Mouse (Mus musculus) regulatory T cell (primary cell): ENCODE results near the gene Rps12-ps3.

ENCODE experiments used
- in situ Hi-C: fragments of 300-600 bp; cut with MboI, MseI; formaldehyde crosslinking; loops from one replicate; pipeline ENCODE4 v1.15.1; 2025; ENCODE audit warnings: high pct_unique_total_duplicates

The Rps12-ps3 gene

DNA sequence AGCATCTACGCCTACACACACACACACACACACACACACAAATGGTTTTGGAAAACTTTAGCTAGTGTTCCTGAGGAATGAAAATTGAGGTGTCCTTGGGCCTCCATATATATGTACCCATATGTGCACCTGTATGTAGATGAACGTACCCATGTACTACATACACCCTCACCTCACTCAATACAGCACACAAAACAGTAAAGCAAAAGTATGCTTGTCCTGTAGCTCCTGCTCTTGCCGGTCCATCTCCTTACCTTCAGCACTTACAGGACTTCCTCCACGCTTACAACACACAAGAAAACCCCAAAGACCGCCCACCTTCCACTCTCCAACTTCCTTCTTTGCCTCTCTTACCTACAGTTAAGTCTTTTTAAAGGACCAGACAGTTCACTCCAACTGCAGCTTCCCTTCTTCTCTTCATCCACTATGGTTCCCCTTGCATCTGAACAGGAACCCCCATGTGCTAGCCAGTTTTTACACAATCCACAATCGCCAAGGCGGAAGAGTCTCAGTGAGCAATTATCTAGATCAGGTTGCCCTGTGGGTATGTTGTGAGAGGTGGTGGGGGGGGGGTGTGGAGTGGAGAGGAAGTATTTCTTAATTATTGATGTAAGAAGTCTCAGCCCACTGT is 28.3 kb downstream of the Rps12-ps3 start:
- in situ Hi-C loops: no loop called here

DNA sequence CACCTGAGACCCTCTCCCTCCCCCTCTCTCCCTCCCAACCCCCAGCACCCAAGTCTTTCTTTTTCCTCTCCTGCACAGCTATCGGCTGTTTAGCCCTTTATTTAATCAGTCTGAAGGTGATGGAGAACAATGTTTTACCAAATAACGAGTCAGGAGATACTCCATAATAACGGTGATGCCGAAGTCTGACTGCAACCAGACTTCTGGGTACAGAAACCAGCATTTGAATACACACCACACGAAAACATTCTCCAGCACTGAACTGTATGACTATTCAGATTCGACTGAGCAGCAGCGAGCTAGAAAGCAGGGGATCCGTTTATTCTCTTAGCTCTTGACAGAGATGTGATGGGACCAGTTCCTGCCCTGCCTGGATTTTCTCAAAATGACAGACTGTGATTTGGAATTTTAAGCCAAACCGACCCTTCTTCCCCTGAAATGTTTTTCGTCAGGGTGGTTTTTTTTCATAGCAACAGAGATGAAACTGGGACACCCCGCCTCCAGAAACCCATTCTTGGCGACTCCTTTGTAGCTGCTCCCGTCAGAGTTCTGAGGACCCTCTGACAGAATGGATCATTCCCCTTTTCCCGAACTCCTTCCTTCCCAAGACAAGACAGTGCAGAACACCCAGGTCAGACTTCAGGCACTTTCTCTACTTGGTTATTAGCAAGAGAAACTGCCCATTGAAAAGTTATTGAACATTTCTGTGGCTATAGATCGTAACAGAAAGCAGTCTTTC is 29.2 kb downstream of the Rps12-ps3 start:
- in situ Hi-C loops: no loop called here

DNA sequence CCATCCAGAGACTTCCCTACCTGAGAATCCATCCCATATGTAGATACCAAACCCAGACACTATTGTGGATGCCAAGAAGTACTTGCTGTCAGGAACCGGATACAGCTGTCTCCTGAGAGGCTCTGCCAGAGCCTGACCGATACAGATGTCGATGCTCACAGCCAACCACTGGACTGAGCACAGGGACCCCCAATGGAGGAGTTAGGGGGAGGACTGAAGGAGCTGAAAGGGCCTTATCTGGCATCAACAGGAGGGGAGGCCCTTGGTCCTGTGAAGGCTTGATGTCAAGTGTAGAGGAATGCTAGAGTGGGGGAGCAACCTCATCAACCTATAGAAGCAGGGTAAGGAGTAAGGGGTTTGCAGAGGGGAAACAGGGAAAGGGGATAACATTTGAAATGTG is 30.7 kb downstream of the Rps12-ps3 start:
- in situ Hi-C loops: no loop called here

DNA sequence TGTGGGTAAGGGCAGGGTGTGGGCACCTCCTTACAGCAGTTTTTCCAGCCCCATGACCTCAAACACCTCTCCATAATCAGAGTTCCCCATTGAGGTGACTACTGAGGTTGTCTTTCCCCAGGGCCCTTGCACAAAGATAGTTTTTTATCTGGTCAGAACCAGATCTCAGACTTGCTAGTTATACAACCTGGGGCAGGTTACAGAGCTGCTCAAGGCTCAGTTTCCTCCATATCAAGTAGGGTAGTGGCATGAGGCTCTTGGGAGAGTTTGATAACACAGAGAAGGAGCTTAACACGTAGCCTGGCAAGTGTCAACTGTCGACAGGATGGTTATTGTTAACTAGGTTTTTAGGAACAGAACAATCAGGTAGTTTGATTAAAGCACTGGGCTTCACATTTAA is 32.8 kb downstream of the Rps12-ps3 start:
- in situ Hi-C loops: no loop called here

- in situ Hi-C loops: no loop called here
Measured at GRCm38 (mm10) chr19:59356388-59356787, 34.3 kb downstream of the Rps12-ps3 start.

- in situ Hi-C loops: no loop called here
Measured at GRCm38 (mm10) chr19:59356843-59357595, 34.9 kb downstream of the Rps12-ps3 start.

- in situ Hi-C loops: no loop called here
Measured at GRCm38 (mm10) chr19:59357878-59358277, 35.8 kb downstream of the Rps12-ps3 start.

GRCm38 (mm10) chr19:59359202-59359601 is 37.1 kb downstream of the Rps12-ps3 start:
- in situ Hi-C loops: no loop called here

GRCm38 (mm10) chr19:59360486-59360896 is 38.4 kb downstream of the Rps12-ps3 start:
- in situ Hi-C loops: no loop called here

- in situ Hi-C loops: no loop called here
Measured at GRCm38 (mm10) chr19:59362646-59363045, 40.6 kb downstream of the Rps12-ps3 start.

DNA sequence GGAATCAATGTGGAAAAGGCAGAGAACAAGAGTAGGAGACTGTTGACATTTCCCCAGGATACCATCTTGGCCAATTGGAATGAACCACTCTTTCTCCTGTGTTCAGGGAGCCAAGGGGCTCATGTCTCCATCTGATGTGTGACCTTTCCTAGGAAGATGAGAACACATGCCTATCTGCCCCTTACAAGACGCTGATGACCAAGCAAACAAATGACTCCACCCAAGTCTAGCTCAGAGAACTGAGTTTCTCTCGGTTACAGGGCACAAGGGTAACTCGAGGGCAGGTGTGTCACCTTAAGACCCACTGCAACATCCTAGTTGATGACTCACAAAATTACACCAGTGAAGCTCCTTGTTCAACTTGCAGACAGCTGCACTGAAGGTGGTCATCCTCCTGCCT is 41.6 kb downstream of the Rps12-ps3 start:
- in situ Hi-C loops: no loop called here

DNA sequence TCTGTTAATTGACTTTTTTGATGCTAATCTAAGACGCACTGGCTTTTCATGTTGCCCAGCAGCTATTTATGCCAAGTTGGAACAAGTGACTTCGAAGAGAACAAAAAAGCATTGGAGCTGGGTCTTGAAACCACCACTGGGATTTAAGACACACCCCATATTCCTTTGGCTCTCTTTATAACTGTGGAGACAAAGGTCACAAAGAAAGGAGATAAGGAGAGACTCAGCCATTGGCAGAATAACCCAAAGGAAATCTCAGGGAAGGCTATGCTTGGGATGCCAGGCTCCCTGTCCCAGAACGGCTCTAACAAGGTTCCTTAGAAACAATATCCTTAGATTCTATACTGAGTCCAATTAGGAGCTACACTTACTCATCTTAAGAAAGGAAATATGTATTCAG is 44.6 kb downstream of the Rps12-ps3 start:
- in situ Hi-C loops: no loop called here

GRCm38 (mm10) chr19:59367892-59368291 is 45.8 kb downstream of the Rps12-ps3 start:
- in situ Hi-C loops: no loop called here

- in situ Hi-C loops: no loop called here
Measured at GRCm38 (mm10) chr19:59371016-59371415, 48.9 kb downstream of the Rps12-ps3 start.
